Mouse (Mus musculus) ES-E14 (cell line): ENCODE data around the gene Nrsn1.

Source experiments
- CHD2 ChIP-seq: IDR thresholded peaks from 2 replicates; pipeline ENCODE4 v1.6.1; 2014; ENCODE audit warnings: mild to moderate bottlenecking, low read depth, low read length, inconsistent platforms
- MAFK ChIP-seq: IDR thresholded peaks from 2 replicates; pipeline ENCODE4 v1.6.1; 2014; ENCODE audit warnings: mild to moderate bottlenecking, low read depth, low read length, inconsistent platforms; ENCODE audit not compliant: insufficient read depth
- ZC3H11A ChIP-seq: IDR thresholded peaks from 2 replicates; pipeline ENCODE4 v1.6.1; 2012; ENCODE audit warnings: low read depth, mild to moderate bottlenecking, inconsistent platforms, low read length, borderline replicate concordance

GRCm38 (mm10) chr13:25220186-25220787, 50.0 kb downstream of the Nrsn1 start:
- TF ChIP-seq MAFK (no peak), CHD2 (no peak), ZC3H11A (no peak)
